Mouse (Mus musculus): ENCODE measurements at regions not wholly inside any gene's neighbourhood (a gene's known extent, or its start where the extent isn't known, plus 50 kb on each side); places are given as distances from the start of the nearest gene placed in this dataset.

- no peak for TF ChIP-seq FOSL1 (IDR thresholded peaks at IDR 0.05; ENCODE audit: insufficient read depth, low read length, poor library complexity, severe bottlenecking)
- no peak for TF ChIP-seq MYOG (IDR thresholded peaks at IDR 0.05; ENCODE audit: control insufficient read depth, extremely low read depth, insufficient read length)
- TF ChIP-seq MYOD1 (IDR thresholded peaks at IDR 0.05; ENCODE audit: control insufficient read depth, insufficient read length, low read depth): no peak
- no peak for TF ChIP-seq CTCF (IDR thresholded peaks at IDR 0.05; ENCODE audit: control insufficient read depth, insufficient read depth, insufficient read length)
- no peak for TF ChIP-seq MAX (IDR thresholded peaks at IDR 0.05)
- no peak for TF ChIP-seq USF1 (IDR thresholded peaks at IDR 0.05; ENCODE audit: low read depth)
- TF ChIP-seq CEBPB (IDR thresholded peaks at IDR 0.05; ENCODE audit: low read depth): no peak
- Histone ChIP-seq H3ac (ENCODE audit: control insufficient read depth, insufficient read length, low read depth) (no peak overlapping the region), H3K4me3 (ENCODE audit: insufficient read depth, poor library complexity, severe bottlenecking) (no peak overlapping the region), H3K79me2 (ENCODE audit: control insufficient read depth, insufficient read depth) (no peaks in the 10 kb centered on the region), H3K79me3 (ENCODE audit: low read depth) (no peaks in the 10 kb centered on the region), H3K27me3 (ENCODE audit: control insufficient read depth, insufficient read depth, insufficient read length) (no peaks in the 10 kb centered on the region), H3K36me3 (ENCODE audit: control insufficient read depth, insufficient read depth) (no peaks in the 10 kb centered on the region)
These were observed 82.1 kb upstream of the Bnc2 start for GRCm38 (mm10) chr4:84757172-84757571.

GRCm38 (mm10) chr4:84752613-84753185 is 77.6 kb upstream of the Bnc2 start:
- no peak for TF ChIP-seq MAX (IDR thresholded peaks at IDR 0.05)
- no peak for TF ChIP-seq FOSL1 (IDR thresholded peaks at IDR 0.05; ENCODE audit: insufficient read depth, low read length, poor library complexity, severe bottlenecking)
- no peak for TF ChIP-seq USF1 (IDR thresholded peaks at IDR 0.05; ENCODE audit: low read depth)
- no peak for TF ChIP-seq CEBPB (IDR thresholded peaks at IDR 0.05; ENCODE audit: low read depth)
- no peak for TF ChIP-seq CTCF (IDR thresholded peaks at IDR 0.05; ENCODE audit: control insufficient read depth, insufficient read depth, insufficient read length)
- no peak for TF ChIP-seq MYOD1 (IDR thresholded peaks at IDR 0.05; ENCODE audit: control insufficient read depth, insufficient read length, low read depth)
- TF ChIP-seq MYOG (IDR thresholded peaks at IDR 0.05; ENCODE audit: control insufficient read depth, extremely low read depth, insufficient read length): no peak

GRCm38 (mm10) chr4:84741301-84741700 is 66.2 kb upstream of the Bnc2 start:
- H3K79me3 ChIP-seq (ENCODE audit: low read depth): no peaks in the 10 kb centered on the region
- H3ac ChIP-seq (ENCODE audit: control insufficient read depth, insufficient read length, low read depth): no peak overlapping the region
- no peaks in the 10 kb centered on the region for H3K79me2 ChIP-seq (ENCODE audit: control insufficient read depth, insufficient read depth)
- H3K36me3 ChIP-seq (ENCODE audit: control insufficient read depth, insufficient read depth): no peaks in the 10 kb centered on the region
- no peaks in the 10 kb centered on the region for H3K27me3 ChIP-seq (ENCODE audit: control insufficient read depth, insufficient read depth, insufficient read length)
- TF ChIP-seq MYOG (IDR thresholded peaks at IDR 0.05; ENCODE audit: control insufficient read depth, extremely low read depth, insufficient read length): no peak
- TF ChIP-seq CTCF (IDR thresholded peaks at IDR 0.05; ENCODE audit: control insufficient read depth, insufficient read depth, insufficient read length): no peak
- TF ChIP-seq MAX (IDR thresholded peaks at IDR 0.05): no peak
- TF ChIP-seq MYOD1 (IDR thresholded peaks at IDR 0.05; ENCODE audit: control insufficient read depth, insufficient read length, low read depth): peak; percentile 87
- peak; percentile 80 for TF ChIP-seq USF1 (IDR thresholded peaks at IDR 0.05; ENCODE audit: low read depth)
- TF ChIP-seq CEBPB (IDR thresholded peaks at IDR 0.05; ENCODE audit: low read depth): peak; percentile 49
- peak; percentile 84 for TF ChIP-seq FOSL1 (IDR thresholded peaks at IDR 0.05; ENCODE audit: insufficient read depth, low read length, poor library complexity, severe bottlenecking)
- no peak overlapping the region for H3K4me3 ChIP-seq (ENCODE audit: insufficient read depth, poor library complexity, severe bottlenecking)

More at GRCm38 (mm10) chr4:84752613-84753185, 77.6 kb upstream of the Bnc2 start:
- no peak overlapping the region for H3ac ChIP-seq (ENCODE audit: control insufficient read depth, insufficient read length, low read depth)
- no peak overlapping the region for H3K4me3 ChIP-seq (ENCODE audit: insufficient read depth, poor library complexity, severe bottlenecking)
- no peaks in the 10 kb centered on the region for H3K36me3 ChIP-seq (ENCODE audit: control insufficient read depth, insufficient read depth)
- H3K27me3 ChIP-seq (ENCODE audit: control insufficient read depth, insufficient read depth, insufficient read length): no peaks in the 10 kb centered on the region
- H3K79me2 ChIP-seq (ENCODE audit: control insufficient read depth, insufficient read depth): no peaks in the 10 kb centered on the region
- no peaks in the 10 kb centered on the region for H3K79me3 ChIP-seq (ENCODE audit: low read depth)

- H3K79me2 ChIP-seq (ENCODE audit: control insufficient read depth, insufficient read depth): no peaks in the 10 kb centered on the region
- no peaks in the 10 kb centered on the region for H3K79me3 ChIP-seq (ENCODE audit: low read depth)
- TF ChIP-seq USF1 (IDR thresholded peaks at IDR 0.05; ENCODE audit: low read depth) (no peak), MAX (IDR thresholded peaks at IDR 0.05) (no peak), MYOG (IDR thresholded peaks at IDR 0.05; ENCODE audit: control insufficient read depth, extremely low read depth, insufficient read length) (no peak), CEBPB (IDR thresholded peaks at IDR 0.05; ENCODE audit: low read depth) (no peak), MYOD1 (IDR thresholded peaks at IDR 0.05; ENCODE audit: control insufficient read depth, insufficient read length, low read depth) (no peak), FOSL1 (IDR thresholded peaks at IDR 0.05; ENCODE audit: insufficient read depth, low read length, poor library complexity, severe bottlenecking) (no peak), CTCF (IDR thresholded peaks at IDR 0.05; ENCODE audit: control insufficient read depth, insufficient read depth, insufficient read length) (no peak)
- no peak overlapping the region for H3K4me3 ChIP-seq (ENCODE audit: insufficient read depth, poor library complexity, severe bottlenecking)
- H3K36me3 ChIP-seq (ENCODE audit: control insufficient read depth, insufficient read depth): no peaks in the 10 kb centered on the region
- no peaks in the 10 kb centered on the region for H3K27me3 ChIP-seq (ENCODE audit: control insufficient read depth, insufficient read depth, insufficient read length)
- peak overlapping the region; percentile 63 for H3ac ChIP-seq (ENCODE audit: control insufficient read depth, insufficient read length, low read depth)
These were observed 65.7 kb upstream of the Bnc2 start for GRCm38 (mm10) chr4:84740816-84741215.

Data from C2C12 (cell line).